Mouse (Mus musculus): Measurements from ENCODE around the gene Hmgb3. TPM values are rescaled to one million over a fixed set of nuclear protein-coding genes. Genes with fewer than 3 reads are reported as not detected.
"Not testable (repeated sequence)": the region's sequence is repeated elsewhere in the genome, so short reads cannot be mapped to it uniquely, and the experiment has no call there.

Gene Hmgb3
- polyA plus RNA-seq (2012; fragmentation: generic; extraction: Trizol) = 25.9 TPM

DNA sequence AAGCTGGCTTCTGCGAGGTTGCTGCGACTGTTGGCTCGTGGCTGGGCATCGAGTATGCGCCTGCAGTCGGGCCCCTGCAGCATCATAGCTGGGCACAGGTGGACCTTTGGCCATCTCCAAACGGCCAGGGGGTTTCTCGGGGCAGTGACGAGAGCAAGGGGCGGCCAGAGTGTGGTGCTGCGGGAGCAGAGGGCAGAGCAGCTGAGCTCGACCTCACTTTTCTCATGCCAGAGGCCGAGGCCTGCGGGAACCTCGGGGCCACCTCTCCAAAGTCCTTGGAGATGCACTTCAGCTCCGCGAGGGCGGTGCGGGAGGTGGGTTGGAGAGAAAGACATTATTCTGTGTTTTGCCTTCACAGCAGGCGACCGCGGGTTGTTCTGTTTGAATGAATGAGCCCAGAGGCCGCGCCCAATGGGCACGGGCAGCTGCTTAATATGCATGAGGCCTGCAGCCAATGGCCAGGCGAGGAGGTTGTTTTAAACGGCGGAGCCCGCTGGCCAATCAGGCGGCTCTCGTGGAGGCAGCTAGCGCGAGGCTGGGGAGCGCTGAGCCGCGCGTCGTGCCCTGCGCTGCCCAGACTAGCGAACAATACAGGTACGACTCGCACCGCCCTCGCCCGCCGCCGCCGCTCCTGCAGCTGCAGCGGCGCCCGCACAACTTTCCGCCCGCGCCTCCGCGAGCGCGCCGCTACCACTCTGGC lies at the start of gene Hmgb3:
Hmgb3 (plus strand) TSS at position 504 of the 700 bp plus-strand sequence.
- Histone ChIP-seq H3ac (ENCODE audit: control insufficient read depth, insufficient read length) (peak within 1 kb of the TSS; percentile 15), H3K79me2 (ENCODE audit: control insufficient read depth, insufficient read depth) (no peaks in the 10 kb centered on the region), H3K4me3 (peak within 1 kb of the TSS; percentile 22), H3K4me2 (ENCODE audit: low read depth) (peak within 1 kb of the TSS; percentile 74), H3K36me3 (ENCODE audit: control insufficient read depth, insufficient read depth) (no peaks in the 10 kb centered on the region), H3K27me3 (ENCODE audit: control insufficient read depth, insufficient read depth, insufficient read length) (no peaks in the 10 kb centered on the region)
- TF ChIP-seq E2F4 (IDR thresholded peaks at IDR 0.05; ENCODE audit: insufficient read depth) (peak; percentile 75), POLR2AphosphoS2 (IDR thresholded peaks at IDR 0.05; ENCODE audit: insufficient read length, low read depth) (peak; percentile 65), MYOD1 (IDR thresholded peaks at IDR 0.05; ENCODE audit: control insufficient read depth in 1 of 3, insufficient read length in 2 of 3, low read depth in 2 of 3) (no peak), POLR2A (IDR thresholded peaks at IDR 0.05; ENCODE audit: insufficient read length, low read depth) (peak; percentile 70), SRF (IDR thresholded peaks at IDR 0.05; ENCODE audit: control insufficient read depth, insufficient read length, low read depth) (no peak)

- H3K4me2 ChIP-seq (ENCODE audit: low read depth); H3K4me3 ChIP-seq; H3K79me2 ChIP-seq (ENCODE audit: control insufficient read depth, insufficient read depth); H3ac ChIP-seq (ENCODE audit: control insufficient read depth, insufficient read length); H3K36me3 ChIP-seq (ENCODE audit: control insufficient read depth, insufficient read depth); H3K27me3 ChIP-seq (ENCODE audit: control insufficient read depth, insufficient read depth, insufficient read length): not testable (repeated sequence)
Observed at GRCm38 (mm10) chrX:71506591-71506990, 49.1 kb upstream of the Hmgb3 start.

DNA sequence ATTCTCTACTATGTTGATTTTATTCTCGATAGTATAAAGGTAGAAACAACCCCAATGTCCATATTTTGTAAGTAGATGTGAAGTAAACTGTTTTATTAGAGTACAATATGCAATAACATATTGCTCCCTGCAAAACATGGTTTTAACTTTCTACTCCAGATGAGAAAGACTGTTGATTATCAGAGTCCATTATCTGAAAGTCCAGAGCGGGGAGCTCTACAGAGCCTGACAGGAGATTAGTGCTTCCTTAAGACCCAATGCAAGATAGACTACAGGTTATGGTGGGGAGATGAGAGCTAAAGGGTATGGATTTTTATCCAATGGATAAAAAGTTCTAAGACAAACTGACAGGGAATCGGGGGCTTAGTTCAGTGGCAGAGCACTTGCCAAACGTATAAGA lies 36.5 kb upstream of the Hmgb3 start:
- no peak overlapping the region for H3K4me2 ChIP-seq (ENCODE audit: low read depth)
- no peaks in the 10 kb centered on the region for H3K79me2 ChIP-seq (ENCODE audit: control insufficient read depth, insufficient read depth)
- no peaks in the 10 kb centered on the region for H3K36me3 ChIP-seq (ENCODE audit: control insufficient read depth, insufficient read depth)
- no peak overlapping the region for H3ac ChIP-seq (ENCODE audit: control insufficient read depth, insufficient read length)
- H3K27me3 ChIP-seq (ENCODE audit: control insufficient read depth, insufficient read depth, insufficient read length) = no peaks in the 10 kb centered on the region
- no peak overlapping the region for H3K4me3 ChIP-seq
- TF ChIP-seq POLR2A (IDR thresholded peaks at IDR 0.05; ENCODE audit: insufficient read length, low read depth) (no peak), CEBPB (IDR thresholded peaks at IDR 0.05; ENCODE audit: insufficient read depth, poor library complexity, severe bottlenecking) (no peak), TCF12 (IDR thresholded peaks at IDR 0.05; ENCODE audit: insufficient read depth, poor library complexity, severe bottlenecking) (no peak), MYOD1 (IDR thresholded peaks at IDR 0.05; ENCODE audit: control insufficient read depth in 1 of 3, insufficient read length in 2 of 3, low read depth in 2 of 3) (no peak), REST (IDR thresholded peaks at IDR 0.05; ENCODE audit: insufficient read depth, insufficient read length) (no peak), MYOG (IDR thresholded peaks at IDR 0.05; ENCODE audit: control insufficient read depth in 1 of 3, insufficient read depth in 1 of 3, insufficient read length in 2 of 3, low read depth in 2 of 3) (no peak)

DNA sequence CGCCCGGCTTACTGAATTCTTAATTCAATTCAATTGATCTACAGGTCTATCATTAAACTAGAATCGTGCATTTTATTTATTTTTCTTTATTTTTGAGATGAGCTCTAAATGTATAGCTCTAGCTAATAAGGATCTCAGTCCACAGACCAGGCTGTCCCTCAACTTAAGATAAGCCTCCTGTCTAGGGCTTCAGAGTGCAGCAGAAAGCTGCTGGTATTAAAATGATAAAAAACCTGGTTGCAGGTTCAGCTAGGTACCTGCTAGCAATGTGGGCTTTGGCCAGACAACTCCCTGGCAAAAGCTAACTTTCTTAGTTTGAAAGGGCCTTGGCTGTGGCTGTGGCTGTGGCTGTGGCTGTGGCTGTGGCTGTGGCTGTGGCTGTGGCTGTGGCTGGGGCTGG lies 32.8 kb upstream of the Hmgb3 start:
- H3K36me3 ChIP-seq (ENCODE audit: control insufficient read depth, insufficient read depth) = no peaks in the 10 kb centered on the region
- H3K27me3 ChIP-seq (ENCODE audit: control insufficient read depth, insufficient read depth, insufficient read length) = no peaks in the 10 kb centered on the region
- TF ChIP-seq MYOD1 (IDR thresholded peaks at IDR 0.05; ENCODE audit: control insufficient read depth in 1 of 3, insufficient read length in 2 of 3, low read depth in 2 of 3) (no peak), MYOG (IDR thresholded peaks at IDR 0.05; ENCODE audit: control insufficient read depth in 1 of 3, insufficient read depth in 1 of 3, insufficient read length in 2 of 3, low read depth in 2 of 3) (no peak), TCF3 (IDR thresholded peaks at IDR 0.05; ENCODE audit: insufficient read length, low read depth) (no peak), POLR2A (IDR thresholded peaks at IDR 0.05; ENCODE audit: insufficient read length, low read depth) (no peak), MAX (IDR thresholded peaks at IDR 0.05; ENCODE audit: low read depth) (no peak), E2F4 (IDR thresholded peaks at IDR 0.05; ENCODE audit: insufficient read depth) (no peak), USF1 (IDR thresholded peaks at IDR 0.05; ENCODE audit: low read depth) (no peak), POLR2AphosphoS2 (IDR thresholded peaks at IDR 0.05; ENCODE audit: insufficient read length, low read depth) (no peak), REST (IDR thresholded peaks at IDR 0.05; ENCODE audit: insufficient read depth, insufficient read length) (no peak), CEBPB (IDR thresholded peaks at IDR 0.05; ENCODE audit: insufficient read depth, poor library complexity, severe bottlenecking) (no peak), TCF12 (IDR thresholded peaks at IDR 0.05; ENCODE audit: insufficient read depth, poor library complexity, severe bottlenecking) (no peak), SRF (IDR thresholded peaks at IDR 0.05; ENCODE audit: control insufficient read depth, insufficient read length, low read depth) (no peak)
- no peak overlapping the region for H3ac ChIP-seq (ENCODE audit: control insufficient read depth, insufficient read length)
- no peak overlapping the region for H3K4me2 ChIP-seq (ENCODE audit: low read depth)
- no peak overlapping the region for H3K4me3 ChIP-seq
- H3K79me2 ChIP-seq (ENCODE audit: control insufficient read depth, insufficient read depth) = no peaks in the 10 kb centered on the region

GRCm38 (mm10) chrX:71524310-71524709 lies 31.4 kb upstream of the Hmgb3 start:
- TF ChIP-seq REST (IDR thresholded peaks at IDR 0.05; ENCODE audit: insufficient read depth, insufficient read length) = no peak
- TF ChIP-seq POLR2AphosphoS2 (IDR thresholded peaks at IDR 0.05; ENCODE audit: insufficient read length, low read depth) = no peak
- TF ChIP-seq CEBPB (IDR thresholded peaks at IDR 0.05; ENCODE audit: insufficient read depth, poor library complexity, severe bottlenecking) = no peak
- TF ChIP-seq MYOD1 (IDR thresholded peaks at IDR 0.05; ENCODE audit: control insufficient read depth in 1 of 3, insufficient read length in 2 of 3, low read depth in 2 of 3) = no peak
- TF ChIP-seq TCF3 (IDR thresholded peaks at IDR 0.05; ENCODE audit: insufficient read length, low read depth) = no peak
- no peak for TF ChIP-seq E2F4 (IDR thresholded peaks at IDR 0.05; ENCODE audit: insufficient read depth)
- no peak for TF ChIP-seq SRF (IDR thresholded peaks at IDR 0.05; ENCODE audit: control insufficient read depth, insufficient read length, low read depth)
- TF ChIP-seq MYOG (IDR thresholded peaks at IDR 0.05; ENCODE audit: control insufficient read depth in 1 of 3, insufficient read depth in 1 of 3, insufficient read length in 2 of 3, low read depth in 2 of 3) = no peak
- TF ChIP-seq TCF12 (IDR thresholded peaks at IDR 0.05; ENCODE audit: insufficient read depth, poor library complexity, severe bottlenecking) = no peak
- no peak for TF ChIP-seq POLR2A (IDR thresholded peaks at IDR 0.05; ENCODE audit: insufficient read length, low read depth)
- TF ChIP-seq MAX (IDR thresholded peaks at IDR 0.05; ENCODE audit: low read depth) = no peak
- Histone ChIP-seq H3K4me2 (ENCODE audit: low read depth) (no peak overlapping the region), H3K79me2 (ENCODE audit: control insufficient read depth, insufficient read depth) (no peaks in the 10 kb centered on the region), H3K27me3 (ENCODE audit: control insufficient read depth, insufficient read depth, insufficient read length) (no peaks in the 10 kb centered on the region), H3K36me3 (ENCODE audit: control insufficient read depth, insufficient read depth) (no peaks in the 10 kb centered on the region), H3ac (ENCODE audit: control insufficient read depth, insufficient read length) (no peak overlapping the region), H3K4me3 (no peak overlapping the region)
